Mouse (Mus musculus) cerebral cortex, adult 2 months (tissue): ENCODE data around the gene Cntn5.

Experiments
- WGBS: fragments of 180-500 bp; shearing (Covaris S2); methylation state at CpG from one replicate; pipeline ENCODE4 v1.1.7; 2018; 5-methylcytosine and 5-hydroxymethylcytosine counted together

The Cntn5 gene

DNA sequence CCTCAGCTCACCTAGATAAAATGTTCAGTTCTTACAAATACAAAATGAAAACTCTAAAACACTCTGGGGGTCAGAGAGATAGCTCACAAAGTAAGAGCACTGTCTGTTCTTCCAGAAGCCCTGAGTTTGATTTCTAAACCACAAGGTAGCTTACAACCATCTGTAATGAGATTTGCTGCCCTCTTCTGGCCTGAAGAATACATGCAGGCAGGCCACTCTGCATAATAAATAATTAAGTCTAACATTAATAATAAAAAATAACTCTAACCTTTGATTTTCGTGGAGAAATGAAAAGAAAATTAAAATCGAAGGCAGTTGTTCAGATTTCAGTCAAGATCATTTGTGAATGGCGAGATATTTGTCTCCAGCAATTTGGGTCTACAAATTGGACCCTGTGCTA lies 1120.9 kb downstream of the Cntn5 start:
- 77% methylated on average over 3 of the region's 3 CpGs for WGBS

DNA sequence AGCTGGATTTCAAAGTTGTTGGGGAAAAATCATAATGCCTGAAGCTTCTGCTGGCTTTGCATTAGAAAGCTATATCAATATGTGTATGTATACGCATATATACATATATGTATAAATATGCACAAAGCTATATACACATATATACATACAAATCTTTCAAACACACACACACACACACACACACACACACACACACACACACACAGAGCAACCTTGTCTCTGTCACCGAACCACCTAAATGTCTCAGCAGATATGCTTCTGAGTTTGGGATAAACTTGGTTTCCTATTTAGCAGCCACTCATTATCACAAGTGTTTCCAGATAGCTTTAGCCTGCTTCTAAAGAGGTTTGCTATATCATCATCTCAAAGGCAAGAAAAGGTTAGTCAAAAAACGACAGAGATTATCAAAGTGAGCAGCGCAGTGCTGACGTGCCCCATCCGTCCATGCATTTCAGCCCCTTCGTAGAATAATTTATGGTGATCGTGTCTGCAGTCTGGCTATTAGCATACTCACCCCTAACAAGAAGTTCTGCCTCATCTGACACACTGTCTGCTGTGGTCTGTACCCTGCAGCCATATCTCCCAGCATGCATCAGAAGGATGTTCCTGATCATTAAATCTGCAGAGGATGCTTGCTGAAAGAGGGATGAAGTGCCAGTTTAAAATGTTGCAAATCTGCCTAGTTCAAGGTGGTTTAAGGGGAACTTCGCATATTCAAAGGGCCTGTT lies 1123.3 kb downstream of the Cntn5 start:
- WGBS = 84% methylated on average over 9 of the region's 9 CpGs

DNA sequence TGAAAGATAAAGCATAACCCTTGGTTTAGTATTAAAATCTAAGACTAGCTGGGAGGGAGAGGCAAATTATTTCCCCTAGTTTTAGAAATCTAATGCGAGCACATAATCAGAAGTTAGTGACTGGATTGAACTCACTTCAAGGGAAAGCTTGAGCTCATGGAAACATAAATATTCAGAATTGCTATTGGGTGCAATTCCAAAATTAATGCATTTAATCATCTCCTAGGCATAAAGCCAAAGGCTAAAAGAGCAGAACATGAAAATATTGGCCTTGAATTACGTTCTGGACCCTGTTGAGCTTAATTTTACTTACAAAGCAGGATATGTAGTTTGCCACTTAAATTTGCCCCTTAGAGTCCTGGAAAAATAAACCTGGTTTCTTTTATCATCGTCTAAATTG lies 1124.9 kb downstream of the Cntn5 start:
- WGBS = 74% methylated on average over 3 of the region's 3 CpGs

DNA sequence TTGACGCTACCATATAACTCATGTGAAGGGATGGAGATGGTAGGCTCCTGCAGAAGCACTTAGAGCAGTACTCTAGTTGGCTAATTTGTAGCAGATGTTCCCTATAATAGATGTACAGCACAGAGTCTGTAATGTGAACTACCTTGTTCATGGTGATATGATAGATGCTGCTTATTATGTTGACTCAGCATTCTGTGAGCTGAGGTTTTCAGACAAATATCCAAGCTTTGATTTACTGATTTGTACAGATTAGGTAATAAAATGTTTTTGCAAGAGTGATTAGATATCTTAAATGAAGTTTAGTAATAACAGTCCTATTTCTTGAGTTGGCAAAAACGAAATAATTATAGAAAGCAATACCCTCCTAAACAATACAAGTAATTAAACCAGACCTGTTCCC lies 1133.8 kb downstream of the Cntn5 start:
- WGBS = 82% methylated on average over 2 of the region's 2 CpGs

DNA sequence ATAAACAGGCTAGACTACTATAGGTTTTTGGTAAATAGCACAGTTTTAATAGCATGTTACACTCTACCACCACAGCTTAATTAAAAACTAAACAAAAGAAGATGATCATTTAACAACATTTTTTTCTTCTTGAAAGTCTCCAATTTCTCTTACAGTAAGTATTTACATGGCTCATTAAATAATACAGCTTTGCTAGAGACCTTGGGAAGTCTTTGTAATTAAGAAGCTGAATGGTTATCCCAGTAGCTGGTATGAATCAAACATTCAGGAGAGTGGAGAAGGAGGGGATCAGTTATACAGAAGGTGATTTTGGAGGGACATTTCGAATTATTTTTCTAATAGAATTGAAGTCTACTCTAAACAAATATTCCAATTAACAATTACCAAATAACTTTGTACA lies 1186.4 kb downstream of the Cntn5 start:
- WGBS = 85% methylated on average over 1 of the region's 1 CpGs

DNA sequence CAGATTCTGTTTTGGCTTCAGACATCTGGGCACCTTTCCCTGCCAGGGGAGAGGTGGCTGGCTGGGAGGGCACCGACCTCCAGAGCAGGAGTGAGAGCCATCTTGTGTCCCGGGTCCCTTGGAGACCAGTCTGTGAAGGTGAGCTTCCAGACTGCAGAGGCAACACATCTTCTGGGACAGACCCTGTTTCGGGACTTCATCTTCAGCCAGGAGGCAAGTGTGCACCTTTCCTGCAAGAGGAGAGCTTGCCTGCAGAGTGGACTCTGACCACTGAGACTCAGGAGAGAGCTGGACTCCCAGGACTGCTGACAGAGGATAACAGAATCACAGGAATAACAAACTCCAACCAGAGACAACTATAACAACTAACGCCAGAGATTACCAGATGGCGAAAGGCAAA lies 1195.9 kb downstream of the Cntn5 start:
- 85% methylated on average over 5 of the region's 5 CpGs for WGBS

DNA sequence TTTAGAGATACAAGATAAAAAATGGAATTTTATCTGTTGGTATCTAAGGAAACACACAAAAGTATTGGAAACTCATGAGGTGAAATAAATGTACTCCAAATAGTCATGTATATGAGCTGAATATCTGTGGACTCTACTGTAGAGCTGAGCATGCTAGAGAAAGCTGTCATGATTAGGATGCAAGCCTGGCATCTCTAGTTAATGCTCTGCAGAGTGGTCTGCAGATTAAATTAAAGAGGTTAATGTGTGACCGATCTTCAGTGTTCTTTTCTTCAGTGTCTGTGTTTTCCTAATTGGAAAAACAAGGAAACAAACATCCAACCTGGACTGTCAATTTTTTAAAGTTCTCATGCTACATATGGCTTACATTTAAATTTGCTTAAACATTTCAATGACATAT lies 1199.4 kb downstream of the Cntn5 start:
- WGBS = 88% methylated on average over 1 of the region's 1 CpGs

DNA sequence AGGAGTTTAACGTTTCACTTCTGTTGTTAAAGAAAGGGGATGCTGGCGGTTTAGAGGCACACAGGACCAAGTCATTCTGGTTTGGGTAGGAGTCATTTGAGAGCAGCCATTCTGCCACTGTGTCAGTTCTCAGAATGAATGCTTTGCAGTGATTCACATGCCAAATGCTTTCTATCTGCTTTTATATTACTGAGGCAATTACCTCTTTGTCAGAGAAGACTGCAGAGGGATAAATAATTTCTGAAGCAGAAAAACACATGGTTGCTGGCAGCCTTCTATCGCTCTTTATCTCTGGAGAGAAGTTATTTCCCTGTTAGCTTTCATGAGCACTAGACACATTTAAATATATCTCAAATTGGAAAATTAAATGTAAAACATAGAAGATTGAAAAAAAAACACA lies 1207.9 kb downstream of the Cntn5 start:
- 22% methylated on average over 3 of the region's 3 CpGs for WGBS

DNA sequence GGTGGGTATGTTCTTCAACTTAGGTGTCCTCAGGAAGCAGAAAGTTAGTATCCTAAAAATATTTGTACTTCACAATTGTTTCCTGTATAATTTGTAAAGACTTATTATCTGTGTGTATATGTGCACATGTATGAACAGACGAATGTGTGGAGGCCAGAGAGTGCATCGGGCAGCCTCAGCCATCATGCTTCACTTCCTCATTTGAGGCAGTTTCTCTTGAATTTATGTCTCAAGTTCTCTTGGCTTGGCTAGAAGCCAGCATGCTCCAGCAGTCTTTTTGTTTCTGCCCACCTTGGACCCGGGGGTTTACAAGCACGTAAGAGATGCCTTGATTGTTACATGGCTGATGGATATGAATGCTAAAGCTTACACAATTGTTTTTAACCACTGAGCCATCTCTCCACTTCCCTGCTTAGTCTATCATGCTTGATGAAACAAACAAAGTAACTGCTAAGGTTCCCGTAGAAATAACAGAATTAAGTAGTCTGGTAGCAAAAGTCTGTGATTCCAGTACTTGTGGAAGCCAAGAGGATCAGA lies 1222.2 kb downstream of the Cntn5 start:
- WGBS = 54% methylated on average over 5 of the region's 5 CpGs

DNA sequence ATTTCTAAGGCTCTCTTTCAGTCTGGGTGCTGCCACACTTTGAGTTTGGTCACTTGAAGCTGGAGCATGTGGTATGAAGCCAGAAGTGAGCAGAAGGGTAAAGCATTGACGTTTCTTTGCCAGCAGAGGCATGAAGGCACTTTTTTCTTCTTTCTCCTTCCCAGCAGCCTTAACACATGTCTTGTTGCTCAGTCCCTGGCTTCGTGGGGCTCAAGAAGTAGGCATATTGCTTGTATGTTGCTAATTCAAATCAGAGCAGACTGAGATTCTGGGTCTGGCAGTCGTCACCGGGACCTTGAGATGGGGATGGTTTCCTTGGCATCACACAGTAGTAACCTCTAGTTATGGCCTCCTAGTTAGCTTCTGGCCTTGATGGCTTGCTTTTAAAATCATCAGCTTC lies 1228.5 kb downstream of the Cntn5 start:
- 51% methylated on average over 4 of the region's 4 CpGs for WGBS

DNA sequence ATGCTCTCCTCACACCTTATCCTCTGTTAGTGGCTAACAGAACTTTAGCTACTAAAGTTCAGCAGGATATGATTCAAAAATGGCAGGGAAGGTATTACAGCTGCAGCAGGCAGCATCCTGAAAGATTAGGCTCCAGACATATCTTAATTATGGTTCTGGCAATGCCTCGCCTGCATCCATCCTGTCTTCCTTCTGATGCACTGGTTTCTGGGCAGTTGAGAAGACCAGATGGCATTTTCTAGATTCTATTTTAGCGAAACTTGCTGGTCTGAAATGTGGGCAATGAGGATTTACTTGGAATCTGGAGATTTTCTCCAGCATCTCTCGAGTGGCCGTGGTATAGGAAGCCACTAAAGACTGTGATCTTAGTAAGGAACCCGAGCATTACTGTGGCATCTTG lies 1230.0 kb downstream of the Cntn5 start:
- 54% methylated on average over 5 of the region's 5 CpGs for WGBS

DNA sequence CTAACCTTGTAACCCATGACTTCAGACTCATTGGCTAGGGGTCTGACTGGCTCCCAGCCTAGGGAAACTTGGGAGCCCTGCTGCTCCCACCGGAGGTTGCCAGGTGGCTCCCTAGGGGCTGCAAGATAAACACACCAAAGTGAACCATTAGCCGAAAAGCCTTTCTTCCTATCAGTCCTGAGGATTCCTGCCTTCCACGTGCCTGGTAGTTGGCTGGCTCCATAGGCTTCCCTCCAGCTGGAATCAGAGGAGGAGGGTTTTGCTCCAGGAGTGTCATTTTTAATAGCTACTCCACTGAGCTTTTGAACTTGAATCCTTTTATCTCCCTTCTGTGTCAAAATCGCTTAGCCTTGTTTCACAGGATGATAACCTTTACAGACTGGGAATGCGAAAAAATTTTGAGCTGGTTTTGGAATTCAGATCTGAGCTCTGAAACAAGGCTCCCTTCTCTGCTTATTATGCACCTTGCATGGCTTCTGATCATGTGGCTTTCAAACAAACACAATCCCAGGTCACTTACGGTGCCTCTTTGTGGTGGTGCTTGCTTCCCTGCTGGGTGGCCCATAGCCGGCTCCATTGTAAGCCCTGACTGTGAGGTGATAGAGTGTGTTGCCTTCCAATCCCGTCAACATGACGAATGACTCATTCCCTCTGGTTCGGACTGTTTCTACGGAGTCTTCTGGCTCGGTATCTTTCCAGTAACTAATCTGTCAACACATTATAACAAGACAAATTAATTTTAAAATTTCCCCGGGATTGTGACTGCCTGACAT lies 1231.1 kb downstream of the Cntn5 start:
- 26% methylated on average over 13 of the region's 13 CpGs for WGBS

DNA sequence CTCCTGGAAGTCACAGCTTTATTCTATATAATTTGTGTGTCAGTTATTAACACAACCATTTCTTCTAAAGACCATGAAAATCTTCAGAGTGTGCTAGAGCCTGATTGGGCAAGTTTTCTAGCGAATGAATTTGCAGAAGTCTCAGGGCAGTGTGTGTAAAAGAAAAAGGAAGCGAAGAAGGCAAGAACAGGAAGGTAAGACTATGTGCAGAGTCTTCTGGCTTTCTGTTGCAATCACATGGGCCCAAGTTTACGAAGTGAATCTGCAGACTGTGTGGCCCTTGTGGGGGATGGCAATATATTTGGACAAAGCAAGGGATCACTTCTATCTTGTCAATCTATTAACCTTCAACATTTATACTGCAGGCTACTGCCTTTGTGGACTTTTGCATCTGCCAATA lies 1251.1 kb downstream of the Cntn5 start:
- 80% methylated on average over 3 of the region's 3 CpGs for WGBS

DNA sequence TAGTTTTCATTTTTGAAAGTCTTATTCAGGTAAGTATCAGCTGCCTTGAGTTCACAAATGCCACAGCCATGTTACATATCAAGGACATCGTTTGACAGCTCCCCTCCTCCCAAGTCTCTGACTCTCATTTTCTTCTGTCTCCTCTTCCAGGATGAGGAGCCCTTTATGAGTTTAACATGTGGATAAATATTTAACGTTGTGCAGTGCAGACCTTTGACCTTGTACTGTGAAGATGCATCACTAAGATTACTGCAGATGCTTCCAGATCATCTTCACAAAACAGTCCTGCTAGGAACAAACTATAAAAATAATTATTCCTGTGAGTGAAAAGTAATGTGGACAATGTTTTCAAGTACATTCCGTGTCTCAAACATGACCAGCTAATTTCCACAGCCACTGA lies 1257.2 kb downstream of the Cntn5 start:
- WGBS = 81% methylated on average over 3 of the region's 3 CpGs

DNA sequence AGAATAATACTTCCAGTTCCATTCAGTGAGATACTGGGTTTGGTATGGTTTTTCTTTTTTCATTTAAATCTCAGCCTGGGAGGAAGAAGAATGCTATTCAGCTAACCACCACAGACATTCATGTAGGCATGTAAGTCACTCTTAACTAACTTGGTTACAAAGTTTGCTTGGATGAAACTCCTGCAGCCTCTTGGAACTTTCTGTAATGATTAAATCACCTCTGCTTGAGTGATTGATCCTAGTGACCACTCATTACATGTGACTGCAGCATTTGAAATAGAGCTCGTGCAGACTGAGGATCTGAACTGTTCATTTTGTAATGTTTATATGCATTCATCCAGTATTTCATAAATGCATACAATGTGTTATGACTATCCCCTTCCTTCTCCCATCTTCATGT lies 1258.3 kb downstream of the Cntn5 start:
- 75% methylated on average over 1 of the region's 1 CpGs for WGBS
